Mouse (Mus musculus) urinary bladder, postnatal 10 days (tissue): ENCODE data around the gene Fstl1.
A peak's percentile ranks its signal among the peaks of the same experiment; 100 is the strongest.

ENCODE experiments used
- DNase-seq: peaks from one replicate; pipeline ENCODE4 v3.0.0; 2022; ENCODE audit warnings: low spot score

Fstl1 gene

DNA sequence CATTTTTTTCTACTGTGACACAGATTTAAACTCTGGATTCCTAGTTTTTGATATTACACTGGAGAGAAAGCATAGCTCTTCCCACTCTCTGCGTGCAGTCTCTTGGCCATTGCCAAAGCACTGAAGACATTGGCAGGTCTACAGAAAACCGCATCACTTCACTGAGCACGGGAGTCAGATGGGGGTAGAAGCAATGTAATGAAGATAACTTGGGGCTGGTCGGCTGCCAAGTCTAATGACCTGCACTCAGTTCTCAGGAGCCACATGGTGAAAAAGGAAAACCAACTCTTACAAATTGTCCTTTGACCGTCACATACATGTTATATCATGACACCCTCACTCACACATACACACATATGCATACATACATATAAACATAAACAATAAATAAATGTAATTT, 47.3 kb downstream of the Fstl1 start:
- no peak for DNase-seq

GRCm38 (mm10) chr16:37824778-37825505, 48.3 kb downstream of the Fstl1 start:
- no peak for DNase-seq

DNA sequence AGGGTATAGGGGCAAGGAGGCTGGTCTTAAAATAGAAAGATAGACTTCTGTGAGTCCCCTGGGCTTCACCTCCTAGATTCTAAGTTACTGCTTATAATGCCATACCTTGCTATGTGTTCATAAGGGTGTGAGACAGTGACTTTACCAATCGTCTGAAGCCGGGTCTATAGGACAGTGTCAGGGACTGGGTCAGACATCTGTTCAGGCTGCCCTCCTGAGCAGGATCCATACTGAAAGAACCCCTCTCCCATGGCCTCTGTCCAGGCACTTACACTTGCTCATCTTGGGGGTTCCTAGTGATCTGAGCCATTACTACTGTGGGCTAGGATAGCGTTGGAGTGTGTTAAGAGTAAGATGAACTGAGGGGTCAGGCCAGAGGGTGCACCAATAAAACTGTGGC, 49.6 kb downstream of the Fstl1 start:
- no peak for DNase-seq

DNA sequence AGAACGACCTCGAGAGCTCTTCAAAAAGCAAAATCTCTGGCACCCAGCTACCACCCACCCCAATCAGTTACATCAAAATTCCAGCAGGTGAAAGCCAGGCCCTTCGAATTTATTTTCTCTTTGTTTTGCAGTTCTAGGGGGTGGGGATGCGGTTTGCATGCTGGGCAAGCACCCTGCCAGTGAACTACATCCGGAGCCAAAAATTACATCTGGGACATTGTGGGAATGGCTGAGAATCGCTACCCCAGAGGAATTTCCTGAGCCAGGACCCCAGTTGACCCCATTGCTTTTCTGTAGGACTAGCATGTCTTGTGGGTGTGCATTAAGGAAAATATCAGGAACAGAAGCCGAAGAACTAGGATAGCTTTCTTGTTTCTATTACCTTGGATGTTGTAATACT, 54.4 kb downstream of the Fstl1 start:
- DNase-seq, result no peak

DNA sequence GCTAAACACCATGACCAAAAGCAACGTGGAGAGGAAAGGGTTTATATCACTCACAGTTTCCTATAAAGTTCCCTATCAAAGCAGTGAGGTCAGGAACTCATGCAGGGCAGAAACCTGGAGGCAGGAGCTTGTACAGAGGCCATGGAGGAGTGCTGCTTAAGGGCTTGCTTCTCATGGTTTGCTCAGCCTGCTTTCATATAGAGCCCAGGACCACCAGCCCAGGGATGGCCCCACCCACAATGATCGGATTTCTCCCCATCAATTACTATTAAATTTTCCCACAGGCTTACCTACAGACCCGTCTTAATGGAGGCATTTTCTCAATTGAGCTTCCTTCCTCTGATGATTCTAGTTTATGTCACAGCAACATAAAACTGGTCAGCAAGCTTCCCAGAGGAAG, 60.9 kb downstream of the Fstl1 start:
- no peak for DNase-seq

- DNase-seq, result no peak
These were observed 65.8 kb downstream of the Fstl1 start for GRCm38 (mm10) chr16:37842439-37842838.

- no peak for DNase-seq
These were observed 67.1 kb downstream of the Fstl1 start for GRCm38 (mm10) chr16:37843740-37844139.

- DNase-seq, result no peak
These were observed 68.7 kb downstream of the Fstl1 start for GRCm38 (mm10) chr16:37845202-37845925.

GRCm38 (mm10) chr16:37847081-37847480, 70.4 kb downstream of the Fstl1 start:
- DNase-seq, result no peak

DNA sequence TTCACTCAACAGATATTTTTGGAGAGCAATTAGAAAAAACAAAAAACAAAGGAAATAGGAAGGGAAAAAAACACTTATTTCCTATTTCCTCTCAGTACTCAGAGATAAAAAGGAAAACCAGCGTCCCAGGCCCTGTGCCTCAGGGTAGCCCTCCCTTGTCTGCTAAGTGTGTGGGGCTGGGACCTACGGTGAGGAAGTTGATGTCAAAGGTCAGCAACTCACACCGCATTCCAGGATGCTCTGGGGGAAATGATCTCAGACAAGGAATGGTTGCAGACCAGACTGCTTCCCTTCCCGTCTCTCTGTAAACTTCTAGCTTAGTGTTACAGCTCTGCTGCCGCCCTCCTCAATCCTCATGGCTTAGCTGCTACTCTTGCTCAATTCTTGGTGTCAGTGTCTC, 74.7 kb downstream of the Fstl1 start:
- no peak for DNase-seq

- DNase-seq, result no peak
These were observed 76.6 kb downstream of the Fstl1 start for GRCm38 (mm10) chr16:37853279-37853678.

GRCm38 (mm10) chr16:37854054-37854453, 77.4 kb downstream of the Fstl1 start:
- DNase-seq, result no peak

DNA sequence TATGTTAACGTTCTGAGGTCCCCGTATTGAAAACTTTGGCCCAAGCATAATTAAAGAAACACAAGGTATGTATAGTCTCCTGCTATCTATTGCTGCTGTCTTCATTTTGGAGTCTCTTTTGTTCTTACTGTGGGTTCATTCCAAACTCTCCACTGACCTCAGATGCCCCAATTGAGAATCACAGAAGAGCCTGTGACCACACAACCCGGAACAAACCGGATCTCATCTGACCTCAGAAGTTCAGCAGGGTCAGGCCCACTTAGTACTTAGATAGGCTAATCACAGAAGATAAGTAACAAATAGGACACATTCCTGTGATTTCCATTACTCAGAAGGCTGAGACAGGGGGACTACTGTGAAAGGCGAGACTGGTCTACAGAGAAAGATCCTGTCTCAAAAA, 77.9 kb downstream of the Fstl1 start:
- no peak for DNase-seq

DNA sequence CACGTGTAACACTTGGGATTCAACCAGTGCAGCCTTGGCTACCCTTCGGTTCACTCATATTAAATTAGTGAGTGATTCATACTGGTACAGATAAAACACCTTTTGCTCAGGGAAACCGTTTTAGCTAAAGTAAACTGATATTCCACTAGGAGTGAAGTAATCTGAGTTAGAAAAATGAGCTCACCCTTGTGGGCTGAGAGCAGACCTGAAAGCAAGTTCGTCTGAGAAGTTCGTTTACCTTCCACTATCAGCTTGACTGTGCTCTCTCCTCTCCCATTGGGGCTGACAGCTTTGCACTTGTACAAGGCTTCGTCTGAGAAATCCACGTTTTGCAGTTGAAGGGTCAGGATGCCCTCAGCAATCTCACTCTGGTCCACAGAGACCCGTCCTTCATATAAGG, 78.9 kb downstream of the Fstl1 start:
- DNase-seq, result no peak

- DNase-seq, result no peak
These were observed 79.7 kb downstream of the Fstl1 start for GRCm38 (mm10) chr16:37856327-37856726.

DNA sequence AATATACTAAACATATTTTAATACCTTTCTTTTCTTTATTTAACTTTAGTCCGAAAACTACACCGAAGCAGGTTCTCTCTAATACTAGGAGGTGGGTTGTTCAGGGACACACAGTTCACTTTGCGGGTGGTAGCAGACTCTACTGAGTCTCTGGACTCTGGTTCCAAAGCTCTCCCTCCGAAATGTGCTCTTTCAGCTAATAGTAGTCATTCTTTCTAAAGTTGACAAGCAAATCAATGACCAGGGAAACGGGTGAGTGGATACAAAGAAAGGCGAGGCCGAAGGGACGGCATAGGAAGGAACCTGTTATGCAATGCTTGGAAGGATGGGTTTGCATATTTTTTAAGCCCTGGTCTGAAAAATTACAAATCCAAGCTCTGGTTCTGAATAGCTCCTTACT, 80.8 kb downstream of the Fstl1 start:
- DNase-seq, result no peak

DNA sequence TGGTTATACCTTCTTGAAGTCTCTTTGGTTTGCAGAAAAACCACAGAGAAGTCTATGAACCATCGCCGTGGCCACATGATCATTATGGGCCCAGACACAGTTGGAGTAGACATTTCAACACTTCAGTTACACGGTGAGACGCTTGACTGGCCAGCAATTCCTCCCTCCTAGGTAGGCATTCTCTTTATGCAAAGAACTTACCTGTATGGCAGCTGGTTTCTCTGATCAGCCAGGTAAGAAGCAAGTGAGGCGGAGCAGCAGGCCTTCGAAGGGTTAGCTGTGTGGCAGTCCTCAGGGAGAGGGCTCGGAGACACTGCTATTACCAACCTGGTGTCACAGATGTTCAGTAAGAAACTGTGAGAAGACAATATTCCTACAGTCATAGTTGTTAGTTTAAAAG, 83.5 kb downstream of the Fstl1 start:
- DNase-seq, result no peak

DNA sequence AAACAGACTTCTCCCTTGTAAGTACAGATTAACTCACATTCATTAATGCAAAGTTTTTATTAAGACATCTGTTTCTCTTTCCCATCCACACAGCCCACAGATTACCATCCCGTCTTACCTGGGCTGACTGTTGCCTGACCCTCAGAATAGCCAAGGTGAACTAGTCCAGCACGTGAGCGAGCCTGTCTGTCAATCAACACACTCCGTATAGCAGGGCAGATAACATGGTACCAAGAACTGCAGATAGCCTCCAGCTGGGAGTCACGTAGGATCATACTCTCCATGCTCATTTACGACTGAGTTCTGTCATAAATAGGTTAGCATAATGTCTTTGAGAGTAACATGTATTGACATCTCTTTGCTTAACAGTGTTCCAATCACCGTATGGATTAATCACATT, 84.4 kb downstream of the Fstl1 start, which contains the start of gene Gm36028:
Gm36028 (minus strand) TSS at position 118 of the 400 bp plus-strand sequence.
- DNase-seq, result no peak

- DNase-seq, result no peak
These were observed 87.2 kb downstream of the Fstl1 start for GRCm38 (mm10) chr16:37863876-37864275.

DNA sequence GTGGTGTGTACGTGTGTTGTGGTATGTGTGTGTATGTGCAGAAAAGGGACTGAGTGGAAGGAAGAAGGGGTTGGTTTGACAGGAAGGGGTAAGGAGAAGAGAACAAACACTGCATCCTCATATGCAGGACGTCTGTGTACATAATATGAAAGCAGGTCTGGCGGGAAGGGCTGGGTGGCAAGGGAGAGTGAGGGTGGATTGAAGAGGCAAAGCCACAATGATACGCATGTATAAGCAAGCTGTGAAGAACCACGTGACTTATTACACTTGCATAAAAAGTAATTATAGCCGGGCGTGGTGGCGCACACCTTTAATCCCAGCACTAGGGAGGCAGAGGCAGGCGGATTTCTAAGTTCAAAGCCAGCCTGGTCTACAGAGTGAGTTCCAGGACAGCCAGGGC, 89.2 kb downstream of the Fstl1 start:
- DNase-seq, result no peak

GRCm38 (mm10) chr16:37867791-37868505, 91.3 kb downstream of the Fstl1 start, which contains the start of gene Lrrc58:
Gene Lrrc58, plus strand, starts transcription at chr16:37868389.
- DNase-seq, result peak; percentile 53

- DNase-seq, result peak; percentile 21
These were observed 92.1 kb downstream of the Fstl1 start for GRCm38 (mm10) chr16:37868506-37869469.
